Mouse (Mus musculus) spleen, adult 2 months (tissue): Measurements from ENCODE around the gene Gdap1l1. TPM values are rescaled to one million over a fixed set of nuclear protein-coding genes. Genes with fewer than 3 reads are reported as not detected.

Source experiments
- DNase-seq, 2 experiments: peaks; one replicate each; pipeline versions ENCODE4 v3.0.0 to v3.0.0-alpha.2; 2012 to 2021; ENCODE audit warnings: low spot score in 2 of 2, low read depth in 1 of 2
- H3K27ac ChIP-seq: fragments of 200-500 bp; 2 replicates; pipeline ENCODE4 v1.5.1; 2012; ENCODE audit warnings: low read length, inconsistent platforms; ENCODE audit not compliant: insufficient read depth
- H3K27me3 ChIP-seq: fragments of 200-500 bp; 2 replicates; pipeline ENCODE4 v1.6.1; 2012; ENCODE audit warnings: mild to moderate bottlenecking, moderate library complexity, low read length, inconsistent platforms; ENCODE audit not compliant: control insufficient read depth, insufficient read depth
- H3K36me3 ChIP-seq: fragments of 200-500 bp; 2 replicates; pipeline ENCODE4 v1.6.1; 2012; ENCODE audit warnings: mild to moderate bottlenecking, low read length, inconsistent platforms; ENCODE audit not compliant: control insufficient read depth, insufficient read depth
- H3K4me1 ChIP-seq: fragments of 200-500 bp; 2 replicates; pipeline ENCODE4 v1.6.1; 2011; ENCODE audit warnings: inconsistent platforms; ENCODE audit not compliant: control insufficient read depth, insufficient read depth, insufficient read length
- H3K4me3 ChIP-seq: fragments of 200-500 bp; 2 replicates; pipeline ENCODE4 v1.5.1; 2011; ENCODE audit warnings: mild to moderate bottlenecking, inconsistent platforms; ENCODE audit not compliant: insufficient read depth, insufficient read length; ENCODE audit errors: extremely low read depth
- CTCF ChIP-seq: fragments of 200-500 bp; IDR thresholded peaks from 2 replicates; pipeline ENCODE4 v1.5.1; 2011; ENCODE audit warnings: mild to moderate bottlenecking, inconsistent platforms; ENCODE audit not compliant: insufficient read depth, insufficient read length, insufficient replicate concordance; ENCODE audit errors: extremely low read depth
- POLR2A ChIP-seq: fragments of 200-500 bp; IDR thresholded peaks from 2 replicates; pipeline ENCODE4 v1.6.1; 2011; ENCODE audit warnings: low read depth, low read length, inconsistent platforms
- WGBS: fragments of 180-500 bp; shearing (Covaris S2); methylation state at CpG from one replicate; pipeline ENCODE4 v1.1.7; 2018; 5-methylcytosine and 5-hydroxymethylcytosine counted together
- polyA plus RNA-seq: library from polyadenylated mRNA; depleted of rRNA; stranded (reverse); fragments of >200 nt; gene quantifications from 2 replicates; pipeline ENCODE4 v1.2.3, GENCODE M21; 2012

Gene Gdap1l1
- polyA plus RNA-seq, 1 experiment = 0.19 TPM

DNA sequence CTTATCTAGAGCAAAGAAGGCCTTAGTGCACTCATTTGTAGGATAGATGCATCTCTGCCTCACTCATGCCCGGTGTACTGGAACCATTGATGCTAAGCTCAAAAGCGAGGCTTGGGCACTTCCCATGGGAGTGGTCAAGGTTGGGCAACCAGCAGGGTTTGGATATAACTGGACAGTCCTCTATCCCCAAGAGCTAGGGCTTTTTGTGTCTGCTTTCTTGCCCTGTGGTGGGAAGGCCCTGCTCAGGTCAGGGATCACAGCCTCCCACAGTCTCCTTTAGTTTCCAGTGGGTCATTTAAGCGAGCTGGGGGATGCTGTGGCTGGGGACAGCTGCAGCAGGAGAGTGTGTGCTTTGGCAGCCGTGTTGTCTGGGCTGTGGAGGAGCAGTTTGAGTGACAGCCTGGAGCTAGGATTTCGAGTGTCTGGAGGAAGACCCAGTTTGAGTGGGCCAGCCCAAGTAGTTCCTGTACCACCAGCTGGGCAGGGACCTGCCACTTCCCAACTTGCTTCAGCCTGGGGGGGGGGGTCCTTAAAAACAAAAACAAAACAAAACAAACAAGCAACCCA, 51.5 kb downstream of the Gdap1l1 start:
- H3K27ac ChIP-seq = no peak overlapping the region
- H3K4me3 ChIP-seq = no peak overlapping the region
- DNase-seq = no peak
- 56% methylated on average over 5 of the region's 5 CpGs for WGBS
- TF ChIP-seq POLR2A (no peak), CTCF (no peak)
- no peaks in the 10 kb centered on the region for H3K27me3 ChIP-seq
- no peaks in the 10 kb centered on the region for H3K4me1 ChIP-seq
- no peaks in the 10 kb centered on the region for H3K36me3 ChIP-seq

GRCm38 (mm10) chr2:163490656-163491055, 52.4 kb downstream of the Gdap1l1 start:
- H3K36me3 ChIP-seq = no peaks in the 10 kb centered on the region
- H3K4me1 ChIP-seq = no peaks in the 10 kb centered on the region
- H3K27ac ChIP-seq = no peak overlapping the region
- H3K4me3 ChIP-seq = no peak overlapping the region
- no peak for DNase-seq
- H3K27me3 ChIP-seq = no peaks in the 10 kb centered on the region
- no peak for TF ChIP-seq CTCF
- TF ChIP-seq POLR2A = no peak
- 89% methylated on average over 17 of the region's 17 CpGs for WGBS

- 70% methylated on average over 7 of the region's 7 CpGs for WGBS
- no peaks in the 10 kb centered on the region for H3K4me1 ChIP-seq
- no peaks in the 10 kb centered on the region for H3K27me3 ChIP-seq
- H3K36me3 ChIP-seq = no peaks in the 10 kb centered on the region
- no peak for DNase-seq
- H3K4me3 ChIP-seq = no peak overlapping the region
- no peak overlapping the region for H3K27ac ChIP-seq
- no peak for TF ChIP-seq CTCF
- no peak for TF ChIP-seq POLR2A
Measured at GRCm38 (mm10) chr2:163491351-163491750, 53.1 kb downstream of the Gdap1l1 start.

DNA sequence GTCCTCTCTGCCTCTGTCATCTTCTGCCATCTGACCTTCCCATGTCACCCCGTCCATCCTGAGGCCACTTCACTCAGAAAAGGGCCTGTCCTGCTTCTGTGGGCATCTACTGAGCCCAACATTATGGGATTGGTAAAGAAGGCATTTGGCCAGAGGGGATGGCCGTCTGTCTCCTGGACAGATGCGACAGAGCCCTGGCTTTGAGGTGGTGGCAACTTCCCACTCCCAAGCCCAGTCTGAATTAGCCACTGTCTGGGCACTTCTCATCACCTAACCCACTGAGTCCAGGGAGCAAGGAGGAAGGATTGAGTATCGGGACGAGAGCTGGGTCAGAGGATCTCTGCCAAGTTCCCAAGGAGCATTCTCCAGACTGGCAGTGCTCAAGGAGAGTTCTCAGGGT, 53.7 kb downstream of the Gdap1l1 start, which contains the start of gene R3hdml:
R3hdml (plus strand) TSS at position 301 of the 400 bp plus-strand sequence.
- TF ChIP-seq CTCF = no peak
- TF ChIP-seq POLR2A = no peak
- no peaks in the 10 kb centered on the region for H3K27me3 ChIP-seq
- H3K27ac ChIP-seq = no peak within 1 kb of the TSS
- H3K4me1 ChIP-seq = no peaks in the 10 kb centered on the region
- WGBS = 74% methylated on average over 5 of the region's 5 CpGs
- H3K4me3 ChIP-seq = no peak within 1 kb of the TSS
- no peak for DNase-seq
- no peaks in the 10 kb centered on the region for H3K36me3 ChIP-seq

GRCm38 (mm10) chr2:163493031-163493430, 54.8 kb downstream of the Gdap1l1 start:
- TF ChIP-seq POLR2A (no peak), CTCF (no peak)
- H3K27me3 ChIP-seq = no peaks in the 10 kb centered on the region
- H3K36me3 ChIP-seq = no peaks in the 10 kb centered on the region
- 67% methylated on average over 5 of the region's 5 CpGs for WGBS
- no peak overlapping the region for H3K27ac ChIP-seq
- no peak overlapping the region for H3K4me3 ChIP-seq
- no peaks in the 10 kb centered on the region for H3K4me1 ChIP-seq
- DNase-seq = no peak

DNA sequence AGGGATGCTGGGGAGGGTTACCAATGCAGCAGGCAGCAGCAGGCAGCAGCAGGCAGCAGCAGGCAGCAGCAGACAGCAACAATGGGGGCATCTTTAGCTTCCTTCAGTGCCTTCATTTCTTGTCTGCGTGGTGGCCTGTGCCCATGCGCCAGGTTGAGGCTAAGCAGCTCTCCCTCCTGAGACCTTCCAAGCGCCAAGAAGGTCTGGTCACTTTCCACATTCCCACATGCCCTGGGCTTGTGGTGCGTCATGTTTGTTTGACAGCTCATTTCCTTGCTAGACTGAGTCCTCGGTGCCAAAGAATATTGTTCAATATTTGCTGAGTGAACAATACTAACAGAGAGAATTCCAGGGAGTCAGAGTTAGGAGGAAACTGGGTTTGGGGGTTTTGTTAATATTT, 55.7 kb downstream of the Gdap1l1 start:
- DNase-seq = no peak
- Histone ChIP-seq H3K27me3 (no peaks in the 10 kb centered on the region), H3K4me3 (no peak overlapping the region), H3K27ac (no peak overlapping the region), H3K4me1 (no peaks in the 10 kb centered on the region), H3K36me3 (no peaks in the 10 kb centered on the region)
- no peak for TF ChIP-seq POLR2A
- 44% methylated on average over 5 of the region's 5 CpGs for WGBS

- no peaks in the 10 kb centered on the region for H3K36me3 ChIP-seq
- no peaks in the 10 kb centered on the region for H3K27me3 ChIP-seq
- 51% methylated on average over 6 of the region's 6 CpGs for WGBS
- H3K4me3 ChIP-seq = no peak overlapping the region
- TF ChIP-seq CTCF (no peak), POLR2A (no peak)
- DNase-seq = no peak
- H3K27ac ChIP-seq = no peak overlapping the region
- no peaks in the 10 kb centered on the region for H3K4me1 ChIP-seq
Measured at GRCm38 (mm10) chr2:163494456-163494855, 56.2 kb downstream of the Gdap1l1 start.
